Mouse (Mus musculus) heart, postnatal 14 days (tissue): ENCODE data around the gene Olfr1443. TPM values are rescaled to one million over a fixed set of nuclear protein-coding genes. Genes with fewer than 3 reads are reported as not detected.
A peak's percentile ranks its signal among the peaks of the same experiment; 100 is the strongest.
"Not testable (repeated sequence)": the region's sequence is repeated elsewhere in the genome, so short reads cannot be mapped to it uniquely, and the experiment has no call there.

Source experiments
- DNase-seq, 2 experiments: peaks; one replicate each; pipeline ENCODE4 v3.0.0; 2021 to 2022
- intact Hi-C: fragments of 180-260 bp; cut with DNase I; formaldehyde crosslinking; loops from one replicate; pipeline ENCODE4 v1.15.1; 2025
- long read RNA-seq, 2 experiments: library from polyadenylated mRNA; stranded (forward); transcript quantifications; one replicate each; pipeline ENCODE4 v2.0.0; 2021
- total RNA-seq, 2 experiments: library from RNA; stranded (reverse); gene quantifications; 2 replicates each; pipeline ENCODE4 v1.2.3; 2021

Olfr1443 gene
- total RNA-seq, result not detected
- long read RNA-seq, experiment 1, result 0 reads
- long read RNA-seq, experiment 2, result 0 reads

DNA sequence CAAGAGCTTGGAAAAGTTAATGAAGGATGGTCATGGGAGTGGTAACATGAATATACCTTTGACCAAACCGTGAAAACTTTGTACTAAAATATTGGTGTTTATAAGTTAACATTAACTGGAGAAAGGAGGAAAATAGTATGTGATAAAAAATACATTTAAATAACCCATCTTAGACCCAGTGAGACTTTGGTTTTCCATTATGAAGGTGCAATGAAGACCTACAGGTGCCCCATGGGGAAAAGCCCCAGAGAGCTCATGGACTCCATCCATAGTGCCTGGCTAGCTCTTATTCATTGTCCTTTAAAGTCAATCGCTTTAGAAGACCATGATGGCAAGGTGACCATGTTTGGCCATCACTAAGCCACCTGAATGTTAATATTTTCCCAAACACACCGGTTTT, at the start of gene Olfr1443:
TSS of gene Olfr1443 (plus strand) at position 301 of the 400 bp plus-strand sequence.
- intact Hi-C loops, result no loop called here

DNA sequence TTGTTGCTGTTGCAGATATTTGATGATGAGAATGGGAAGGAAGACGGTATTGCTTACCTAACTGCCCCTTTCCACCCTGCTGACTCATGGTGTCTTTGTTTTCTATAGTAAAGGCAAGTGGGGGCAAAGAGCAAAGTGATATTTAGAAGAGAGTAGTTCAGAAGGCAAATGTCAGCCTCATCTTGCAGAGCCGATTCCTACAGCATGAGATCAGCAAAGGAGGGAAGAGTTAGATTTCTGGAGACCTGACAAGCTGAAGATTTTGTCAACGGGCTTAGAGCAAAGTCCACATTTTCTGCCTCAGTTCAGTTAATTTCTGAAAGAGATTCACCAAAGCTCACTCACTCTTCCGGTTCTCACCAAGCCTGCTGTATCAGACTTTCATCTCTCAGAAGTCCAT, 44.7 kb upstream of the Olfr1443 start, which contains the start of gene Glyat:
TSS of gene Glyat (plus strand) at position 133 of the 400 bp plus-strand sequence.
- no peak for DNase-seq
- intact Hi-C loops, result no loop called here

More for the DNA sequence above, at the start of gene Olfr1443:
- DNase-seq, result no peak

DNA sequence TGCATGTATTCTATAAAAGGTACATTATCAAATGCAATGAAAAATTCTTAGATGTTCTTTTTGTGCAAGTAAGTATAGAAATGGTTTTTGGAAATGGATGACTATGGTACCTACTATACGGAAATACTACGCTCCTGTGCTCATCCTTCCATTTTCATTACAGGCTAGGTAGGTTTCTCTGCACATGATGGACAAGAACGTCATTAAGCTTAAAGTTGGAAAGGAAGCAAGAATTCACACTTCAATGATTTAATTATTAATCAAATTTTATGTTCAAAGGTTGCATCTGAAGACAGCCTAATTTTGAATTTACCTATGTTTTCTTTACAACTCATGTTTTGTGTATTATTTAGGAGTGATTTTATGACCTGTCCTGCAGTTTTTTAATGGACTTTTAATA, 43.7 kb upstream of the Olfr1443 start:
- no peak for DNase-seq
- intact Hi-C loops, result no loop called here

DNA sequence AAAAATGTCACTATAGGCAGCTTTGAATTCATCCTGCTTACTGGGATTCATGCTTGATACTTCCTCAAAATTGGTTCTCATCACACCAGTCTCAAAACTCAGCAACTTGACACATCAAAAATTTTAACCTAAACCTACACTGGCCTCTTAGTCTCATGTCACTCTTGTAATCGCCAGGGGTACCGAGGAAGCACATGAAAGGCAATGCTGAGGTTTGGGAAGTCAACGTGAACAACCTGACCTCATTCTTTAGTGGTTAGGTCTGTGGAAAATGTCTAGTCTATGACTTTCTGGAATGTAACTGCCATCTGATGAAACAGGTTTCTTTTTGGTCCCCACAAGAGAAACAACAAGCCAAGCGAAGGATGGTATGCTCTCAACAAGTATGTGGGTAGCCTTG, 42.9 kb upstream of the Olfr1443 start:
- DNase-seq, result no peak
- intact Hi-C loops, result no loop called here

DNA sequence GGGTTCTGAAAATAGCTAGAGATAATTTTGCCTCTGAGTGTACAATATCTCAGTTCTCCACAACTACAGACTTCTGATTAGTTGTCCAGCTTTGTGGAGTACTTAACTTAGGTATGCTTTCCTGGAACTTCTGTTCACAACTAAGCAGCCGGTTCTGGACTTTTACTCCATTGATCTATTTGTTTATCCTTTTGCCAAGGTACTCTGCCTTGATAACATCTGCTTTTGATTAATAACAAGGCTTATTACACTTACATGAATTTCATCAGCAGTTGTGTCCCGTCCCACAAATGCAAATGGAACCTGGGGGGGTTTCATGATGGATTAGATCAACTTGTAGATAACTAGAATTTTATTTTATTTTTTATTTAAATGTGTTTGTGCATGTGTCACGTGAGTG, 41.0 kb upstream of the Olfr1443 start:
- DNase-seq, result no peak
- intact Hi-C loops, result no loop called here

DNA sequence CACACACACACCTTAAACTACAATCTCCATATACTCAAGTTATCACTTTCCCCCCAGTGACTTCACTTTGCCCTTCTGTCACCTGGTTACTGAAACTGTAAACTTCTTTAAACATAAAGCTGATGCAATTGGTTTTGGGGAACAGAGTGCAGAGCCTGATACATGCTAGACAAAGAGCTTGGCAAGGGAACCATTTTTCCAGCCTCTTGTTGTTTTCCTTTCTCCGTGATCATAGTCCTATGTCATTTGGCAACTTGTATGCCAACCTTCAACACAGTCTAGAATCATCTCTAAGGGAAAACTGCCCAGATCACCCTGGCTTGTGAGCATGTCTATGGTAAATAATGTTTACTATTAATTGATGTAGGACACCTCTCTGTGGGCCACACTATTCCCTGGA, 39.9 kb upstream of the Olfr1443 start:
- no peak for DNase-seq
- intact Hi-C loops, result no loop called here

DNA sequence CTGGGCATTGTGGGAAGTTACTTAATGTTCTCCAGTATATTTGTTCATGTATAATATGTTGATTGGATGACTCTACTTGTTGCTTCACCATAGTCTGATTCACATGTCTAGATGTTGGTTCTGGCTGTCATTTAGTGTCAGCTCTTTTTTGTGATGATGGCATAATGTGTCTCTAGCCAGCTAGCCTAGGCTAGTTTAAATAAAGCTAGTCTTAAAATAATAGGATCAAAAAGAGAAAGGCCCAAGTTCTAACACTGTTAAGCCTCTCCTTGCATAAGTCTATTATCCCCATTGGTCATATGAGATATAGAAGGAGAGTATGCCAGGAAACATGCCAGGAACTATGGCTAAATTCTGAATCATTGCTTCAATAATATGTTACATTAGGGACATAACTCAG, 28.4 kb upstream of the Olfr1443 start:
- no peak for DNase-seq
- intact Hi-C loops, result no loop called here

DNA sequence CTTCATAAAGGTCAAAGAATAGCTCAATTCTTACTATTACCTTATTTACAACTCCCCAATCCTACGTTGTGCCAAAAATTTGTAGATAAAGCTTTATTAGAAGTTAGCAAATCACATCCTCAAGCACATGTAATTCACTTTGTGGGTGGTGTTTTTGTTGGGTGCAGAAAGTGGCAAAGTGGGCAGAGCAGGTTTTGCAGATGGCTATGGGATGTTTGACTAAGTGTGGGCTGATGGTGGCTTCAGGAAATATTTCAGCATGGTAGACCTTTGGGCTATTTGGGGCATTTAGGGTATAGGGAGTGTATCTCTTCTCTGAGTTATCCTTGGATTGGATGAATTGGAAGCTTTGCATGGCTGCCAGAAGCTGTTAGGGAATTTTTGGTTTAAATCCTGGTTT, 11.8 kb upstream of the Olfr1443 start:
- intact Hi-C loops, result no loop called here

DNA sequence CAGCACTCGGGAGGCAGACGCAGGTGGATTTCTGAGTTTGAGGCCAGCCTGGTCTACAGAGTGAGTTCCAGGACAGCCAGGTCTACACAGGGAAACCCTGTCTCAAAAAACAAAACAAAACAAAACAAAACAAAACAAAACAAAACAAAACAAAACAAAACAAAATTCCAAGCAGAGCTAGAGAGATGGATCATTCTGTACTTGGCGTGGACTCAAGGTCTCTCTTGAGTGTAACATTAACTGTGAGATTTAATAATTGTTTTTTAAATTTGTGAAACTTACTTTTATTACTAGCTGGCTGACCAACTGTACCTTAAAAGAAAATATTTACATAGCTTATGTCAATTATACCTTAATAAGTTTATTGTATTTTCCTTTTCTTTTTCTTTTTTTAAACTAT, 9.3 kb upstream of the Olfr1443 start:
- intact Hi-C loops, DNase-seq: not testable (repeated sequence)

More for the DNA sequence above, 11.8 kb upstream of the Olfr1443 start:
- DNase-seq, result no peak

DNA sequence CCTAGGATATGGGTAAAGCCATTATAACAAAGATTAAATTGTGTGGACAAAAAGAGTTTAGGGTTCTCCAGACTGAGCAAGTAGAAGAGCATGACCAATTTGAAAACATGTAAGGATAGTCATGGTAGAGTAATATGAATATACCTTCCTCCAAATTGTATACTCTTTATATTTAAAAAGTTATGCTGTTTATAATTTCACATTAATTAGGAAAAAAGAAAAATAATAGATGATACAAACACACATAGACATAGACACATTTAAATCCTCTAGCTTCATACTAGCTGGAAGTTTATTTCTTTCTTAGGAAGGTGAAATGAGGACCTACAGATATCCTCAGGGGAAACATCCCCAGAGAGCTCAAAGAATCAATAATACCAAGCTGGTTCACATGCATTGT, 7.8 kb upstream of the Olfr1443 start, which contains the start of gene Olfr1442:
TSS of gene Olfr1442 (plus strand) at position 301 of the 400 bp plus-strand sequence.
- intact Hi-C loops, result no loop called here
- no peak for DNase-seq

DNA sequence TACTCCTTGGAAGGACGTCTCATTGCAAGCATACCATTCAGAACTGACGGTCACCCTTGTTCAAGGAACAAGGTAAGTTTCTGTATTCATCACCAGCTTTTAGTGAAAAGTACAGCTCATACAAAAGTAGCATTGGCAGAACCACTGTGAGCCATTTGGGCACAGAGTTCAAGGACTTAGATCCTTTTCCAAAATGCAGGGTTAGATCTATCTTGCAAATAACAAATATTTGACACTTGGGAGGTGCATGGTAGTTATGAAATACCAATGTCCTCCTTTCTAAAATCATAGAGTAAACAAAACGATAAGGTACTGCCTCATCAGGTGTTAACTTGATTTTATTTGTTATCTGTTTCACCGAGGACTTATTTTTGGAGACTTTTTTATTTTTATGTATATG, 6.9 kb upstream of the Olfr1443 start:
- no peak for DNase-seq
- intact Hi-C loops, result no loop called here

DNA sequence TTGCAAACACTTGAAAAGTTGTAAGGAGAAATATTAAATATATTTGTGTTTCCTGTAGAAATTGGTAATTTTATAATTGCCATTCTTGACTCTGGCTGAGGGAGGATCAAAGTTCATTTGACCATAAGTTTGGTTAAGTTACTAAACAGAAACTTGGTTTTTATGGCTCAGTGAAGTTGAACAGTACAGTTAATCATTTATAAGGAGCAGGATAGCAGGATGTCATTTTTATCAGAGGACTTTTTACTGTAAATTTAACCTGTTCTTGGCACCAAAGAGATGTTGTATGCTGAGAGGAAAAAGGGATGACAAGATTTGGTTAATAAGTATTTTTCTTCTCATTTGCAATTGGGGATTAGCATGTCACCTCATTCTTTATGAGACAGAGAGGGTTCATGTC, 6.7 kb downstream of the Olfr1443 start:
- intact Hi-C loops, result no loop called here
- DNase-seq, result no peak

DNA sequence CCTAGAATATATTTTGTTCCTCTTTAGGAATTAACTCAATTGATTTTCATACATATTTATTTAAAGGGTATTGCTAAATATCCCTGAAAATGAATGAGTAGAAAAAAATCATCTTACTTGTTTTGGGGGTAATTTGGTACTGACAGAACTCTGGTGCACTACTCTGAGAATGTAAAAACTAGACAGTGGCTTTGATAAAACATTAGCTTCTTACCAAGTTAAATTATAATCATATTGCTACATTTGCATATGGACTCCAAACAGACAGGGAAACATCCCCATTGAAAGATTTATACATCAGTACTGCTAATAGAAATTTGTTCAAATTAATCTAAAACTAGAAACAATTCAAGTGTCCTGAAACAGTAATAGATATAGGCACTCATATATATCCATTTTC, 7.3 kb downstream of the Olfr1443 start:
- intact Hi-C loops, result no loop called here
- no peak for DNase-seq

DNA sequence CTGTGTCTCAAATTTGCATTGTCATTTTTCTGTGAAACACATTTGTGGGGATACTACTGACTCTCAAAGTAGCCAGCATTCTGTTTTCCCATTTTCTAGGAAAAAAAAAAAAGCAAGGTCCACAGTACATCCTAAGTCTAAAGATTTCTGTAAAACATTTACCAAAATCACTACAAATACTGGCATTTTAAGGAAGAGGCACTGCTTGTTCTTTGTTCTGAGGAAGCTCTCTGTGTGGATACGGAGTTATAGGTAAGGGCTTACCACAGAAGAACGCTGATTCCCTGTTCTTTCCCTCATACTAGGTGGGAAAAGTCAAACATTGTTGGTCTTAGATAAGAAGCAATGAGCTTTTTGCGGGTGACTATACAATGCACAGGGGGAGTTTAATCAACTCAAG, 17.7 kb downstream of the Olfr1443 start, which contains the start of gene Keg1:
TSS of gene Keg1 (plus strand) at position 197 of the 400 bp plus-strand sequence.
- DNase-seq, result no peak
- intact Hi-C loops, result no loop called here

DNA sequence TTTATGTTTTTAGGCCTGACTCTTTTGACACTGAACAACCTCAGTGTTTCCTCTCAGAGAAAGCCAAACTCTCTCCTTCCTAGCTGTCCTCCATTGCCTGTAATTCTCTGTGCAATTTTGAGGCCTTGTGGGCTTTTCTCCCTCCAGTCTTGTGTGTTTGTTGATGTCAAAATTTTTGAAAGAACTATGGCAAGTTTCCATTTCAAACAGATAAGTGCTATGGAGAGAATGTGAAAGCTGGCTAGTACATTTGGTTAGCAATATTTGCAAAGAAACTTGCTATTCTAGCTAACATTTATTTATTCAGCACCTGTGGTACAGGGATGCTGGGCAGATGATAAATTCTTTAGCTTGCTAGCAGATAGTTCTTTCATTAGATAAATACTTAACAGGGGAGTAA, 18.3 kb downstream of the Olfr1443 start:
- intact Hi-C loops, result no loop called here
- DNase-seq, result no peak

DNA sequence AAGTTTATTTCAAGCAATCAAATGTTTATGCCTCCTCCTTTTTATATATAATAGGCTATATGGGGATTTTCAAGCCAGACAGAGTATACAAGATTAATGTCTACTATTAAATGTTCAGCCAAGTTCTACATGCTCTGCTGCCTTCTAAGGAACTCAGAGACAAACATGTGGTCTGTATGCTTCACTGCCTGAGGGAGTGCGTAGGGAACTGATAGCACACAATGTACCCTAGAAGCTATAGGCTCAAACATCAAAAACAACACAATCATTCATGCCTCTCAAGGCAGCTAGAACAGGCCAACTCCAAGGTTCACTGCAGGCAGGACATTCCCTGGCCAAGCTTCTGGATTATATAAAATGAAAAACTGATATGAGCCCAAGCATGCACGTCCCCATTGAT, 30.5 kb downstream of the Olfr1443 start:
- intact Hi-C loops, result no loop called here

DNA sequence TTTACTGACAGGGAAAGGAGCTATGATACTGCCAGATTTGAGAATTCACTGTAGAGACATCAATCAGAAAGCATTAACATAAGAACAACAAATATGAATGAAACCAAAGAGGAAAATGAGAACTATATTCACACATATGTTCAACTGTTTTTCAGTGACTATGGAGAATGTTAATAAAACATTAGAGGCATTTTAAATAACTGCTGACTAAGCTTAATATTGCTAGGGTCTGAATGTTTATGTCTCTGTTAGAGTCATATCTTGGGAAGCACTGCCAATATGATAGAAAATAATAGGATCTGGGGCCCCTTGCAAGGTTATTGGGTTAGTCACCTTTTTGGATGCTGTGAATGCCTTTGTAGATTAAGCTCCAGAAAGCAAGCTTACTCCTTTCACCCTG, 31.1 kb downstream of the Olfr1443 start:
- intact Hi-C loops, result no loop called here
- DNase-seq, result no peak

More for the DNA sequence above, 30.5 kb downstream of the Olfr1443 start:
- DNase-seq, result no peak

DNA sequence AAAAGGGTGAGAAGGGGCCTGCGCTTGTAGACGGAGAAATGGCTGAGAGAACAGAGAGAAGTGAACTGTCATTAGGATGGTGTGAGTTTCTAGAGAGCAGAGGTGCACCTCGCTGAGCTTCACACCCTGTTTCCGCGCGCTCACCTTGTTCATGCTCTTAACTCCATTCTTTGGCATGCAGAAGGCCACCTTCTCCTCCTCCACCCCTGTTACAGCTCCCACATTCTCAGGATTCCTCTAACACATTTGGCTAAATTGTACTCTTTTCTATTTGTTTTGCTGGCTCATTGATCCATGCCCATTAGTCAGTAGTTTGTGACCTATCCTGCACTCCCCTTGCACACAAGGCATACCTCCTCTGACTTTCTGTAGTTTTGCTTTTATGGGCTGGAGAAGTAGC, 41.3 kb downstream of the Olfr1443 start:
- intact Hi-C loops, result no loop called here
- DNase-seq, result no peak

DNA sequence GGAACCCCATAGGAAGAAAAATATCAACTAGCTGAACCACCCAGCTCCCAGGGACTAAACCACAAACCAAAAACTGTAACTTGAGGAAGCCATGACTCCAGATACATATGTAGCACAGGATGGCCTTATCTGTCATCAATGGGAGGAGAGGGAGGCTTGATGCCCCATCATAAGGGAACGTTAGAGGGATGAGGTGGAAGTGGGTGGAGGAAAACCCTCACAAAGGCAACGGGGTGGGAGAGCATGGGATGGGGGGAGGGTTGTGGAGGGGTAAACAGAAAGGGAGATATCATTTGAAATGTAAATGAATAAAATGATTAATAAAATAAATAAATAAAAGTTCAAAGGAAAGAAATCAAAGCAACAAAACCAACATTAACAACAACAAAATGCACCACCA, 42.6 kb downstream of the Olfr1443 start:
- no peak for DNase-seq
- intact Hi-C loops, result loop anchor here (5.0 kb wide), 2 partner anchors 102 to 123 kb away; partner anchors contain the start of gene Gm4952

DNA sequence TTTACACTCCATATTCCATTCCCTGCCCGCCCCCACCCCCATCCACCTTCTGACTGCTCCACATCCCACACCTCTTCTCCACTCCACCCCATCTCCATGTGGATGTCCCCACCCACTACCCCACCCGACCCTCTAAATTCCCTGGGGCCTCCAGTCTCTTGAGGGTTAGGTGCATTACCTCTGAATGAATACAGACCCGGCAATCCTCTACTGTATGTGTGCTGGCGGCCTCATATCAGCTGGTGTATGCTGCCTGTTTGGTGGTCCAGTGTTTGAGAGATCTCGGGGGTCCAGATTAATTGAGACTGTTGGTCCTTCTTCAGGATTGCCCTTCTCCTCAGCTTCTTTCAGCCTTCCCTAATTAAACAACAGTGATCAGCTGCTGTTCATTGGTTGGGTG, 43.0 kb downstream of the Olfr1443 start:
- intact Hi-C loops, result loop anchor here (5.0 kb wide), 2 partner anchors 101 to 124 kb away; partner anchors contain the start of gene Gm4952
- not testable (repeated sequence) for DNase-seq

DNA sequence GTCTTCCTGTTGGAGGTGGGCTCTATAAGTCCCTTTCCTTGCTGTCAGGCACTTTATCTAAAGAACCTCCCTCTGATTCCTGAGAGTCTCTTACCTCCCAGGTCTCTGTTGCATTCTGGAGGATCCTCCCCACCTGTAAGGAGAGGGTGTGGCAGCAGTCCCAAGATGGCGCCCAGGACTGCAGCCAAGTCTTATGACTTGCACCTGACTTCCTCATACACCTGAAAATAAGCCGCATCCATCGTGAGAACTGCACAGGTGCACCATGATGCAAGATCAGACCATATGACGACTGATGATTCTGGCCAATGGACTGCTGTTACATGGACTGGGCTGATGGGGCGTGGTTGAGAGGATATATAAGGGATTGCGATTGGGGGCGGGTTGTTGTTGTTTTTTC, 43.7 kb downstream of the Olfr1443 start:
- intact Hi-C loops, result loop anchor here (5.0 kb wide), 2 partner anchors 101 to 124 kb away; partner anchors contain the start of gene Gm4952
- not testable (repeated sequence) for DNase-seq

DNA sequence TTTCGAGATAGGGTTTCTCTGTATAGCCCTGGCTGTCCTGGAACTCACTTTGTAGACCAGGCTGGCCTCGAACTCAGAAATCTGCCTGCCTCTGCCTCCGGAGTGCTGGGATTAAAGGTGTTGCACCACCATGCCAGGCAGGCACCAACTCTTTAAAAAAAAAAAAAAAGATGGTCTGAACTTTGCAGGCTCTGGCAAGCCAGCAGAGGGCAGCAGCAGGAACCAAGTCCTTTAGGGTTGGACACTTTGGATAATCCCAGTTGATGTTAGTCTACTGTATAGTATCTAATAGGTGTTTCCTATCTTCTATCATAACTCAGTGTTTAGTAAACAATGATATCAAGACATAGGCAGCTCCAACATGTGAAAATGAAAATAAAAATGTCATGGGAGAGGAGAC, 44.4 kb downstream of the Olfr1443 start:
- intact Hi-C loops, result loop anchor here (2.0 to 5.0 kb wide), 3 partner anchors 74 to 125 kb away; partner anchors contain the start of genes Gm4952, Lpxn and Zfp91

DNA sequence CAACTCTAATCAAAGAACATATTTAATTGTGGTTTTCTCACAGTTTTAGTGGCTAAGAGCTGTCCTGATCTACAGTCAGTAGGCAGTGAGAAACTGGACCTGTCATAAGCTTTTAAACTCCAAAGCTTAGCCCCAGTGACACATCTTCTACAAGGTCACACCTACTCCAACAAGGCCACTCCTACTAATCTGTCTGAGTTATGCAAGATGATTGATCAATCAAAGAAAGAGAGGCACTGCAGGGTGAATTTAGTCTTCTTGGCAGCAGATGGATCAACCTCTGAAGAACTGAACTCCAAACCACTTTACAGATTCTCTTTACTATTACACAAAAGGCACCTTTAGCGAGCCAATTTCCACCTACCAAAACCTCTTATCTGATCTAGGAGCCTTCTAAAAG, 47.9 kb downstream of the Olfr1443 start:
- DNase-seq, result no peak
- intact Hi-C loops, result no loop called here

More for the DNA sequence above, 44.4 kb downstream of the Olfr1443 start:
- peak; percentile 64 to 71 for DNase-seq
